Mouse (Mus musculus): ENCODE measurements around the gene Prps1l3. TPM values are rescaled to one million over a fixed set of nuclear protein-coding genes. Genes with fewer than 3 reads are reported as not detected.
A peak's percentile ranks its signal among the peaks of the same experiment; 100 is the strongest.

The Prps1l3 gene
- 10 to 100 TPM; 23.9 to 27.7 TPM for total RNA-seq (2021)
- long read RNA-seq, experiment 1, transcript Prps1l3-201 (2 exons, 1,720 nt) = major isoform, 33 of 33 reads
- long read RNA-seq, experiment 1, partial matches to known transcripts = 0 of 33 reads
- long read RNA-seq, experiment 1, other reads (novel, unspliced or antisense) = 0 of 33 reads
- long read RNA-seq, experiment 2, transcript Prps1l3-201 (2 exons, 1,720 nt) = major isoform, 45 of 45 reads
- long read RNA-seq, experiment 2, partial matches to known transcripts = 0 of 45 reads
- long read RNA-seq, experiment 2, other reads (novel, unspliced or antisense) = 0 of 45 reads

GRCm38 (mm10) chr12:57230192-57230706, at the start of gene Prps1l3, which contains the start of gene Mipol1:
TSS of gene Prps1l3 (plus strand) at chr12:57230412.
TSS of gene Mipol1 (plus strand) at chr12:57230427.
- DNase-seq = peak; percentile 93
- peak within 1 kb of the TSS; percentile 97 for H3K4me3 ChIP-seq
- H3K27ac ChIP-seq = peak within 1 kb of the TSS; percentile 98
- TF ChIP-seq CTCF (IDR thresholded peaks at IDR 0.05) = no peak; the same call in 1 of the 2 replicates
- intact Hi-C loops (cut with DNase I) = no loop called here

GRCm38 (mm10) chr12:57184401-57185147, 45.6 kb upstream of the Prps1l3 start:
- no peak overlapping the region for H3K4me3 ChIP-seq
- no peak for DNase-seq
- intact Hi-C loops (cut with DNase I) = no loop called here
- H3K27ac ChIP-seq = no peak overlapping the region
- TF ChIP-seq CTCF (IDR thresholded peaks at IDR 0.05) = peak; percentile 41

- DNase-seq = no peak
- TF ChIP-seq CTCF (IDR thresholded peaks at IDR 0.05) = peak; percentile 66
- intact Hi-C loops (cut with DNase I) = no loop called here
- Histone ChIP-seq H3K27ac (no peak overlapping the region), H3K4me3 (no peak overlapping the region)
Observed at GRCm38 (mm10) chr12:57185475-57185874, 44.7 kb upstream of the Prps1l3 start.

GRCm38 (mm10) chr12:57186126-57186525, 44.1 kb upstream of the Prps1l3 start:
- no peak for DNase-seq
- intact Hi-C loops (cut with DNase I) = no loop called here
- no peak for TF ChIP-seq CTCF (IDR thresholded peaks at IDR 0.05)

GRCm38 (mm10) chr12:57187032-57187431, 43.2 kb upstream of the Prps1l3 start:
- H3K4me3 ChIP-seq = no peak overlapping the region
- TF ChIP-seq CTCF (IDR thresholded peaks at IDR 0.05) = no peak
- intact Hi-C loops (cut with DNase I) = no loop called here
- DNase-seq = no peak
- no peak overlapping the region for H3K27ac ChIP-seq

More at GRCm38 (mm10) chr12:57186126-57186525, 44.1 kb upstream of the Prps1l3 start:
- H3K4me3 ChIP-seq = no peak overlapping the region
- H3K27ac ChIP-seq = no peak overlapping the region

GRCm38 (mm10) chr12:57194609-57195008, 35.6 kb upstream of the Prps1l3 start:
- TF ChIP-seq CTCF (IDR thresholded peaks at IDR 0.05) = peak; percentile 25; the same call in 1 of the 2 replicates
- no peak overlapping the region for H3K27ac ChIP-seq
- no peak overlapping the region for H3K4me3 ChIP-seq
- intact Hi-C loops (cut with DNase I) = no loop called here
- no peak for DNase-seq

- H3K27ac ChIP-seq = peak overlapping the region; percentile 62
- no peak for DNase-seq
- H3K4me3 ChIP-seq = peak overlapping the region; percentile 80
- TF ChIP-seq CTCF (IDR thresholded peaks at IDR 0.05) = no peak
- intact Hi-C loops (cut with DNase I) = no loop called here
Observed at GRCm38 (mm10) chr12:57196286-57196607, 34.0 kb upstream of the Prps1l3 start.

- Histone ChIP-seq H3K27ac (peak overlapping the region; percentile 62), H3K4me3 (peak overlapping the region; percentile 80)
- peak; percentile 57 for DNase-seq
- TF ChIP-seq CTCF (IDR thresholded peaks at IDR 0.05) = no peak
- intact Hi-C loops (cut with DNase I) = no loop called here
Observed at GRCm38 (mm10) chr12:57196608-57197362, 33.4 kb upstream of the Prps1l3 start.

- DNase-seq = no peak
- intact Hi-C loops (cut with DNase I) = no loop called here
- Histone ChIP-seq H3K27ac (peak within 1 kb of the TSS; percentile 62), H3K4me3 (peak within 1 kb of the TSS; percentile 80)
- TF ChIP-seq CTCF (IDR thresholded peaks at IDR 0.05) = no peak
Observed at GRCm38 (mm10) chr12:57197363-57198026, 32.7 kb upstream of the Prps1l3 start, which contains the start of gene Slc25a21. TSS of gene Slc25a21 (minus strand) at chr12:57197472.

GRCm38 (mm10) chr12:57198269-57198668, 31.9 kb upstream of the Prps1l3 start:
- no peak for DNase-seq
- TF ChIP-seq CTCF (IDR thresholded peaks at IDR 0.05) = no peak
- Histone ChIP-seq H3K27ac (no peak overlapping the region), H3K4me3 (no peak overlapping the region)
- intact Hi-C loops (cut with DNase I) = no loop called here

- no peak for TF ChIP-seq CTCF (IDR thresholded peaks at IDR 0.05)
- Histone ChIP-seq H3K27ac (no peak overlapping the region), H3K4me3 (no peak overlapping the region)
- no peak for DNase-seq
- intact Hi-C loops (cut with DNase I) = no loop called here
Observed at GRCm38 (mm10) chr12:57199427-57199826, 30.8 kb upstream of the Prps1l3 start.

GRCm38 (mm10) chr12:57201901-57202300, 28.3 kb upstream of the Prps1l3 start:
- no peak for DNase-seq
- Histone ChIP-seq H3K27ac (no peak overlapping the region), H3K4me3 (no peak overlapping the region)
- no peak for TF ChIP-seq CTCF (IDR thresholded peaks at IDR 0.05)
- intact Hi-C loops (cut with DNase I) = no loop called here

Measured in gastrocnemius, adult 2 months (tissue).